Mouse (Mus musculus) limb, embryonic 10.5 days (tissue): ENCODE data around the gene Arhgap30. TPM values are rescaled to one million over a fixed set of nuclear protein-coding genes. Genes with fewer than 3 reads are reported as not detected.

Experiments used
- DNase-seq: peaks from one replicate; pipeline ENCODE4 v3.0.0-alpha.2; 2017; ENCODE audit warnings: low spot score
- H3K27ac ChIP-seq: fragments of 300-500 bp; sonication (generic); 2 replicates; pipeline ENCODE4 v1.5.1; 2016; ENCODE audit warnings: mild to moderate bottlenecking
- H3K27me3 ChIP-seq: fragments of 300-500 bp; sonication (generic); 2 replicates; pipeline ENCODE4 v1.6.1; 2016; ENCODE audit warnings: low read depth, mild to moderate bottlenecking; ENCODE audit not compliant: poor library complexity, severe bottlenecking
- H3K36me3 ChIP-seq: fragments of 300-500 bp; sonication (generic); 2 replicates; pipeline ENCODE4 v1.6.1; 2016; ENCODE audit warnings: mild to moderate bottlenecking, moderate library complexity
- H3K4me1 ChIP-seq: fragments of 300-500 bp; sonication (generic); 2 replicates; pipeline ENCODE4 v1.6.1; 2016
- H3K4me3 ChIP-seq: fragments of 300-500 bp; sonication (generic); 2 replicates; pipeline ENCODE4 v1.5.1; 2016; ENCODE audit warnings: mild to moderate bottlenecking, moderate library complexity
- H3K9me3 ChIP-seq: fragments of 300-500 bp; sonication (generic); replicated peaks from 2 replicates; pipeline ENCODE4 v1.6.1; 2016; ENCODE audit warnings: mild to moderate bottlenecking
- WGBS: fragments of 180-500 bp; shearing (Covaris S2); methylation state at CpG from one replicate; pipeline ENCODE4 v1.1.7; 2016; 5-methylcytosine and 5-hydroxymethylcytosine counted together
- polyA plus RNA-seq: library from polyadenylated mRNA; unstranded; fragments of >200 nt; fragmentation: Nextera tagmentation; extraction: Ambion mirVana; gene quantifications from 2 replicates; pipeline ENCODE4 v1.2.1, GENCODE M21; 2016

Gene Arhgap30
- polyA plus RNA-seq, 1 experiment from 2014 or later = 0.69 TPM

DNA sequence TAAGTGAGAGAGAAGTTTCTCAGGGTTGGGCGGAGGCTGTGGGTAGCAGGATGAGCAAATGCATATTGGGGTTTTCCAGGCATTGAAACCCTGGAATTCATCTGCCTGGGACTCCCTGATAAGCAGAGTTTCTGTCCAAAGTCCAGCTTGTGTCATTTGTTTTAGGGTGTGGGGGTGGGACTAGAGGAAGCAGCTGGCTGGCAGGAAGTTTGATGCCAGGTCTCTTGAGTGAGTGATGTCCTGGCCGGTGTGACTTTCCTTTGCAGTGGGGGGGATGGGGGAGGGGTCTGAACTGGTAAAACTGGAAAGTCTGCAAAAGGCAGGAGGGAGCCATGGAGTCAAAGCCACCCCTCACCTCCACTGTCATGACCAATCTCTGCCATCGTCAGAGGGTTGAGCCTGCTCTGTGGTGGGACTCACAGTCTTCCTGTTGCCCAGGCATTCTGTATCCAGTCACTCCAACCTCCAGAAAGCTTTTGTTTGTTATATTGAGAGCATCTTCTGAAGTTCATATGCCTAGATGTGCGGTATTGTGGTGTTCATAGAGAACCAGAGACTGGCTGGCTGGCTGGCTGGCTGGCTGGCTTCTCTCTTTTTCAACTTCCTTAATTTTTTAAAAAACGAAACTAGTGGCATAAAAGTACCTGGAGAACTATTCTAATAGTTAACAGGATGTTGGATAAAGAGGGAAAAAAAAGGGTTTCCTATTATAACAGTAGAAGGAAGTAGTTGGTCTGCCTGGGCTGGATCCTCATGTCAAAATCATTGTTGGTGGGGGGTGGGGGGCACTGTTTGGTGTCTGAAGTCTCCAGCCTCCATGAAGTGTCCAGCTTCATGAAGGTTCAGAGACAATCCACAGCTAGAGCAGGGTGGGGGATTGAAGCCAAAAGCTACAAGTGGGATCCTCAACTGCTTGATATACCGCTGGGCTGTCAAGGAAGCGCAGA is 53.0 kb downstream of the Arhgap30 start:
- Histone ChIP-seq H3K27ac (0 out of 2 replicates have a peak overlapping the region, but pooled peaks have one; percentile 27), H3K9me3 (no peaks in the 10 kb centered on the region), H3K4me1 (peaks cover 45% of the 10 kb centered on the region), H3K4me3 (no peak overlapping the region), H3K36me3 (peaks cover 5% of the 10 kb centered on the region; the same call in 1 of the 2 replicates), H3K27me3 (peaks cover 33% of the 10 kb centered on the region)
- WGBS = 55% methylated on average over 7 of the region's 7 CpGs
- no peak for DNase-seq

DNA sequence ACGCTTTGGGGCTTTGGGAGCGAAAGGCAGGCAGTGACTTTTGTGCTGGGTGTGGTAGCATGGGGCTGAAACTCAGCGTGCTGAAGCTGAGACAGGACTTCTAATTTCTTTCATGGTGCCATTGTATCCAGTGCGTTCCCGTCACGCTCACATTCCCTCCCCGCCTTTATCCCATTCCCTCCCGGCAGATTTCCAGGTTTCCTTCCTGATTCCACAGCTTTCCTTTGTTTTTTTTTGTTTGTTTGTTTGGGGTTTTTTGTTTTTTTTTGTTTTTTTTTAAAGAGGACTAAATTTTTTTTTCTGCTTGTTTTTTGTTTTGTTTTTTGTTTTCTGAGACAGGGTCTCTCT is 53.6 kb downstream of the Arhgap30 start:
- DNase-seq = no peak
- Histone ChIP-seq H3K36me3 (peaks cover 5% of the 10 kb centered on the region; the same call in 1 of the 2 replicates), H3K27ac (0 out of 2 replicates have a peak overlapping the region, but pooled peaks have one; percentile 27), H3K9me3 (no peaks in the 10 kb centered on the region), H3K27me3 (peaks cover 26% of the 10 kb centered on the region), H3K4me1 (peaks cover 42% of the 10 kb centered on the region), H3K4me3 (no peak overlapping the region)
- 82% methylated on average over 8 of the region's 8 CpGs for WGBS

DNA sequence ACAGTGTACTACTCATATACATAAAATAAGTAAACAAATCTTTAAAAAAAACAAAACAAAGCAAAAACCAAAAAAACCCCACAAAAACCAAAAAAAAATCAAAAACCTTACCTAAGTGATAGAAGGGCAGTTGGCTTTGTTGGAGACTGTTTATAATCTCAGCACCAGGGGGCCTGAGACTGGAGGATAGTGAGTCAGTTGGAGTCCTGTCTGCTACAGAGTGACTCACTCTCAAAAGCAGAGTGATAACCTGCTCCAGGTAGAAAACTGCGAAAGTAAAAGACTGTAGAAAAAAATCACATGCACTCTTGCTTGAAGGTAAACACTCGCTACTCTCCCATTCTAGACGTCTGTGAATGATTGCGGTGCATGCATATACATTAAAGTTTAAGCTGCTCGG is 56.3 kb downstream of the Arhgap30 start:
- 96% methylated on average over 5 of the region's 5 CpGs for WGBS
- Histone ChIP-seq H3K9me3 (no peaks in the 10 kb centered on the region), H3K27me3 (no peaks in the 10 kb centered on the region), H3K4me3 (no peak overlapping the region), H3K36me3 (peaks cover 5% of the 10 kb centered on the region; the same call in 1 of the 2 replicates), H3K27ac (no peak overlapping the region), H3K4me1 (peaks cover 16% of the 10 kb centered on the region)
- no peak for DNase-seq

DNA sequence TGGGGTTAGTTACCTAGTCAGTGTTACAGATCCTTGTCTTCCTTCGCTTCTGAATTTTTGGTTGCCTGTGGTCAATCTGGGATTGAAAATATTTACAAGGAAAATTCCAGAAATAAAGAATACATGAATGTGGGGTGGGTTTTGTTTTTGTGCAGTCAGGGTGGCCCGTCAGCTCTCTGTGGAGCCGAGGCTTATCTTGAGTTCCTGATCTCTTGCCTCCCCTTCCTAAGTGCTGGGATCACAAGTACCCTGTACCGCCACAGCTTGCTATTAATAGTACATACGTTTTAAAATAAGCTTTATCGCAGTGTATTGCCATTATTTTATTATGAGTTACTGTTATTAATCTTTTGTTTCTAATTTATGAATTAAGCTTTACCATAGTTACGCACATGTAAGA is 58.1 kb downstream of the Arhgap30 start:
- Histone ChIP-seq H3K9me3 (no peaks in the 10 kb centered on the region), H3K27ac (no peak overlapping the region), H3K27me3 (no peaks in the 10 kb centered on the region), H3K4me3 (no peak overlapping the region), H3K36me3 (peaks cover 5% of the 10 kb centered on the region; the same call in 1 of the 2 replicates), H3K4me1 (no peaks in the 10 kb centered on the region)
- DNase-seq = no peak
- 84% methylated on average over 7 of the region's 7 CpGs for WGBS

DNA sequence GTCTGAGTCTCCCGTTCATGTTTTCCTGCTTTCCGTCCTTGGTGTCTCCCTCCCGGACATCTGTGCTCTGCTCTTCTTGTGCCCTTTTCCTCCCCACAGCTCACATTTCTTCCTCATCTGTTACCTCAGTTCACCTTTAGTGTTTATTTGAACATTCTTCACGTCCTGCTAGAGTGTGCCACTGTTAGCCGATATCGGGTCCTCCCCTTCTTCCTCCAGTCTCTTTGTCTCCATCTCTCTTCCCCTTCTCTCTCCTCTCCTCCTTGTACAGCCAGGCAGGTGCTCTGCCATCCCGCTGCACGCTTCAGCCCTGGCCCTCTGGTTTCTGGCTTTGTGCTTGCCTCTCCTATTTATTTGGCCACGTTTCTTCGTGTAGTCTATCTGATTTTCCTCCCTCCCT is 58.9 kb downstream of the Arhgap30 start:
- Histone ChIP-seq H3K4me3 (no peak overlapping the region), H3K9me3 (no peaks in the 10 kb centered on the region), H3K4me1 (no peaks in the 10 kb centered on the region), H3K27me3 (no peaks in the 10 kb centered on the region), H3K27ac (no peak overlapping the region), H3K36me3 (peaks cover 5% of the 10 kb centered on the region; the same call in 1 of the 2 replicates)
- WGBS = 72% methylated on average over 10 of the region's 10 CpGs
- no peak for DNase-seq

DNA sequence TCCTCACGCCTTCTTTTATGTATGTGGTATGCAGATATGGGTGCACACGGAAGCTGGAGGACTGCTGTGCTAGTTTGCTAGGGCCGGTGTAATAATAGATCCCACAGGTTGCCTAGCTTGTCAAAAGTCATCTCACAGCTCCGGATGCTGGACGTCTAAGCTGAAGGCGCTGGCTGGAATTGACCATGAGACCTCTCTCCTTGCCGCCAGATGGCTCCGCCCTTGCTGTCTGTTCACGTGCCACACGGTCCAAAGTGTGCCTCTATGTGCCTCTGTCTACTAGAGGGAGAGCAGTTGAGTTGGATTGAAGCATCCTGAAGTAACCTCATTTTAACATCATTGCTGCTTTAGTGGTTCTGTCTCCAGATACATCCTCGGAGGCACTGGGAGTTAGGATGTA is 61.3 kb downstream of the Arhgap30 start:
- H3K9me3 ChIP-seq = no peaks in the 10 kb centered on the region
- 89% methylated on average over 11 of the region's 11 CpGs for WGBS

DNA sequence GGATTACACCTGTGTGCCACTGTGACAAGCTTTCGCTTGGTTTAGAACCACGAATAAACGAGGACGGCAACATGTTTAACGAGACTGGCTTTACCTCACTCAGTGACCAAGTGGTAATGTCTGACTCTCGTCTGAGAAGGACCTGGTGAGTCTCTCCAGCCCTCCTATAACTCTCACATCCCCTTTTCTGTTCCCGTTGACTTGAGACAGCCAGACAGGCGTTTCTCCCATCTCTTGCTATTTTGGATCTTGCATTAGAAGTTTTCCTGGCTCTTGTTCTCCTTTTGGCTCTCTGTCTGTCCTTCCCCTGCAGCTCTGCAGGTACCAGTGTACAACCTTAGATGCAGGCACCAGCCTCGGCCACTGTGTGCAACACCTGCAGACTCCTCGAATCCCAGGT is 62.2 kb downstream of the Arhgap30 start:
- Histone ChIP-seq H3K4me3 (no peak overlapping the region), H3K27me3 (no peaks in the 10 kb centered on the region), H3K9me3 (no peaks in the 10 kb centered on the region), H3K4me1 (no peaks in the 10 kb centered on the region), H3K36me3 (no peaks in the 10 kb centered on the region), H3K27ac (no peak overlapping the region)
- WGBS = 91% methylated on average over 10 of the region's 10 CpGs
- no peak for DNase-seq

More for the DNA sequence above, 61.3 kb downstream of the Arhgap30 start:
- H3K4me3 ChIP-seq = no peak overlapping the region
- no peaks in the 10 kb centered on the region for H3K36me3 ChIP-seq
- no peaks in the 10 kb centered on the region for H3K27me3 ChIP-seq
- no peaks in the 10 kb centered on the region for H3K4me1 ChIP-seq
- no peak for DNase-seq
- no peak overlapping the region for H3K27ac ChIP-seq

DNA sequence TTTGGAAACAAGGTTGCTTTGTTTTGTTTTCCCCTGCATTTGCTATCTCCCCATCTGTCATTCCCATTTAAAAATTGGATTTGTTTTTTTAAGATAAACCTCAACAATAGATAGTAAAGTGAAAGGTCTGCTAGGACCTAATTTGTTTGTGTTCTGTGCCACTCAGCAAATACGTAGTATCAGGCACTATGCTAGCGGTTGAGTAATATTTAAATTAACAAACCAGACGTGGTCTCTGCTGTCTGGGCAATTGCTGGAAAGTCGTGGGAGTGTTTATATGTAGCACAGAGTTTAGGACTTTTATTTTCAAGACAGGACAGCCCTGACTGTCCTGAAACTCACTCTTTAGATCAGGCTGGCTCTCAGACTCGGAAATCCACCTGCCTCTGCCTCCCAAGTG is 63.8 kb downstream of the Arhgap30 start:
- H3K4me1 ChIP-seq = no peaks in the 10 kb centered on the region
- 78% methylated on average over 5 of the region's 5 CpGs for WGBS
- no peak overlapping the region for H3K4me3 ChIP-seq
- no peak overlapping the region for H3K27ac ChIP-seq
- no peak for DNase-seq
- H3K27me3 ChIP-seq = no peaks in the 10 kb centered on the region
- H3K9me3 ChIP-seq = no peaks in the 10 kb centered on the region
- no peaks in the 10 kb centered on the region for H3K36me3 ChIP-seq

DNA sequence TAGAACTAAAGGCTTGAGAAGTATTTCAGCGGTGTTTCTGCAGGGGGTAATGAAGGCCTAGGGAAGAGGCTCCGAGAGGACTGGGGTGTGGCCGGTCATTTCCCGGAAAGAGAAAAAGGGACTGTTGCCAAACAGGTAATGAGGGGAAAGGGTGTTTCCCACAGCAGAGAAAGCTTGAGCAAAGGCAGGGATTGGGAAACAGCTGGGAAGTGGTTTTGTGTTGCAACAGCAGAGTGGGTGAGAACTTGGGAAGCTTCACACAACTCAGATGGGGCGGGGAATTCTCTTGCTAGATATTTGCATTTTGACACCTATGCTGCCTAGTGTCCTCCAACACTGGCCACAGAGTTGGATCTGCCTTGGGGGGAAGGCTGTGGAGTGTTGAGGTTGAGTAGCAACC is 64.2 kb downstream of the Arhgap30 start:
- Histone ChIP-seq H3K36me3 (no peaks in the 10 kb centered on the region), H3K9me3 (no peaks in the 10 kb centered on the region), H3K4me1 (no peaks in the 10 kb centered on the region), H3K4me3 (no peak overlapping the region), H3K27ac (no peak overlapping the region), H3K27me3 (no peaks in the 10 kb centered on the region)
- WGBS = 84% methylated on average over 5 of the region's 5 CpGs
- no peak for DNase-seq

DNA sequence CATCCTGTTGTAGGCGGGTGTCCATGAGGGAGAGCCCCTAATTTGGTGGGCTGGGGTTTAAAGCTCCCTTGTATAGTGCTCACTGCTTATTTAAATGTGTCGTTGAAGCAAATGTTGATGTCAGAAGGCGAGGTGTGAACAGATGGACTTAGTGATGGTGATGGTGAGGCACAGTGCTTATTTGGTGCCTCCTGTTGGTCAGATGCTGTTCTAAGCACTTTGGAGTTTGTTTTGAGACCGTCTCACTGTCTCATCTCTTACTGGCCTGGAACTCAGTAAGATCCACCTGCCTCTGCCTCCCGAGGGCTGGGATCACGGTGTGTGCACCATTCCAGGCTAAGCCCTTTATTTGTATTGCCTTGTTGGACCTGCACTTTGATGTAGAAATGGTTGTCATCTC is 66.2 kb downstream of the Arhgap30 start:
- WGBS = 80% methylated on average over 6 of the region's 6 CpGs
- H3K4me3 ChIP-seq = no peak overlapping the region
- no peaks in the 10 kb centered on the region for H3K9me3 ChIP-seq
- no peak overlapping the region for H3K27ac ChIP-seq
- no peak for DNase-seq
- no peaks in the 10 kb centered on the region for H3K27me3 ChIP-seq
- peaks cover 5% of the 10 kb centered on the region for H3K4me1 ChIP-seq
- no peaks in the 10 kb centered on the region for H3K36me3 ChIP-seq

DNA sequence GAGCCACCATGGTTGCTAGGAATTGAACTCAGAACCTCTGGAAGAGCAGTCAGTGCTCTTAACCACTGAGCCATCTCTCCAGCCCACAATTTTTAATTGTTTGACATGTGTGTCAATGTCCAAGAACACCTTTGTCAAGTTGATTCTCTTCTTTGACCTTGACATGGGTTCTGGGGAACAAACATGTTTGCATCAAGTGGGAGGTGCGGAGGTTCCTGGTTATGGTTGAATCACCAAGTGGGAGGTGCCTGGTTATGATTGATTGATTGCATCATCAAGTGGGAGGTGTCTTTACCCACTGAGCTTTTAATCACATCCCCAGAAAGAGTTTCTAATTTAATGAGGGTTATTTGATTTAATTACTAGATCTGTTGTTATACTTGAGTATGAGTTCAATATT is 68.8 kb downstream of the Arhgap30 start:
- Histone ChIP-seq H3K36me3 (peaks cover 10% of the 10 kb centered on the region), H3K4me1 (peaks cover 8% of the 10 kb centered on the region), H3K9me3 (no peaks in the 10 kb centered on the region), H3K4me3 (no peak overlapping the region), H3K27me3 (no peaks in the 10 kb centered on the region), H3K27ac (no peak overlapping the region)
- no peak for DNase-seq
- 93% methylated on average over 1 of the region's 1 CpGs for WGBS

DNA sequence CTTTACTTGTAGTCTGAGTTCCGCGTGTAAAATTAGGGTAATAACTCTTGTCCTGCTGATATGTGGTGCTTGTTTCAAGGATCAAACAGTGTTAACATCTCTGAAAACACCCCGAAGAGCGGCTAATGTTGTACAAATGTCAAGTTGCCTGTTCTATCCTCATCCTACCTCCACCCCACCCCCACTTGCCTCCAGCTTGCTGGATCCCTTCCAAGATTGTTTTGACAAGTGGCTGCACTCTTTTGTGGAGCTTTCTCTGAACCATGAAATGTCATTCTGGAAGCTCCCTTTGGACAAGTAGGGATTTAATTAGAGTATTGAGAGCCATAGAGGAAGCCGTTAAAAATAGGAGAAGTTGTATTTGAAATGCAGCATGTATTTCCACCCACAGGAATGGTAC is 71.0 kb downstream of the Arhgap30 start:
- no peak overlapping the region for H3K27ac ChIP-seq
- 60% methylated on average over 5 of the region's 5 CpGs for WGBS
- DNase-seq = no peak

More for the DNA sequence above, 71.0 kb downstream of the Arhgap30 start:
- peaks cover 18% of the 10 kb centered on the region for H3K36me3 ChIP-seq
- H3K9me3 ChIP-seq = no peaks in the 10 kb centered on the region
- H3K4me3 ChIP-seq = no peak overlapping the region
- H3K27me3 ChIP-seq = no peaks in the 10 kb centered on the region
- H3K4me1 ChIP-seq = peaks cover 8% of the 10 kb centered on the region
